Mouse (Mus musculus): Measurements from ENCODE around the gene Rad23a. TPM values are rescaled to one million over a fixed set of nuclear protein-coding genes. Genes with fewer than 3 reads are reported as not detected.

The Rad23a gene
- polyA plus RNA-seq, 1 experiment: 68.3 TPM

DNA sequence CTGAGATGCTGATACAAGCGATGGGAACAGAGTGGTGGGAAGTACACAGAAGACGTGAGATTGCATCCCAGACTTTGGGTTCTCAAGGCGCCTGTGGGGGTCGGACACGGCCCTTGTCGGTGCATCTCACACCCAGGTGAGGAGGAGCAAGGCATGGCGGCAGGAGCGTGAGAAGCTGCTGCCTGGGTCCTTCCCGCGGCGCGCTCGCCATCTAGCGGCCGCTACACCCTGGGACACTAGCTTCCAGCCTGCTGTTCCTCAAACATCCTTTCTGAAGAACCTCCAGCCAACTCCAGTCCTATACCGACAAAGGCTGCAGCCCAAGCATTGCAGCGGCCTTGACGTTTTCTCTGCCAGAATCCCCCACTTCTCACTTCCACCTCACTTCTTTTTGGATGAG, 16.8 kb downstream of the Rad23a start:
- TF ChIP-seq MYOD1 (IDR thresholded peaks at IDR 0.05; ENCODE audit: control insufficient read depth, insufficient read length, low read depth) (no peak), CTCF (IDR thresholded peaks at IDR 0.05; ENCODE audit: control insufficient read depth, insufficient read depth, insufficient read length) (peak; percentile 91)
- Histone ChIP-seq H3K27me3 (ENCODE audit: control insufficient read depth, insufficient read depth, insufficient read length) (no peaks in the 10 kb centered on the region), H3K4me3 (ENCODE audit: insufficient read depth, poor library complexity, severe bottlenecking) (no peak overlapping the region), H3K79me3 (ENCODE audit: low read depth) (no peaks in the 10 kb centered on the region), H3K36me3 (ENCODE audit: control insufficient read depth, insufficient read depth) (no peaks in the 10 kb centered on the region), H3ac (ENCODE audit: control insufficient read depth, insufficient read length, low read depth) (no peak overlapping the region), H3K79me2 (ENCODE audit: control insufficient read depth, insufficient read depth) (no peaks in the 10 kb centered on the region)

DNA sequence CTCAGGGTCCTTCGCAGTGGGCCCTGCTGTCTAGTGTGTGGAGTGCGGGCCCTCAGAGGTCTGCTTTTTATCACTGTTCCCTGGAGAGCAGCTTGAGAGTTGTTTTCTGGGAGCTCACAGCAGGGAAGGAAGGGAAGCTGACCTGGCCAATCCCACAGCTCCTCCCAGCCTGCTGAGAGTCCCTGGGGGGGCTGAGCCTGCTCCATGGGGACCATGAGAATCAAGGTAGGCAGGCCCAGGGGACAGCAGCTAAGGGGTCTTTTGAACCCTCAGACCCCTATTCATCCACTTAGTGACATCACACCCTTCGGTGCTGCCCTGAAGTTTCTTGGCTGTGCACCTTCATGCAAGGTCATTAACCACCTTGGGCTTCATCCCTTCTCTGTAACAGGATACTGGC, 17.7 kb downstream of the Rad23a start, which contains the start of gene Dand5:
Gene Dand5 (minus strand): TSS at position 101 of the 400 bp plus-strand sequence.
- no peak within 1 kb of the TSS for H3K4me3 ChIP-seq (ENCODE audit: insufficient read depth, poor library complexity, severe bottlenecking)
- H3K79me2 ChIP-seq (ENCODE audit: control insufficient read depth, insufficient read depth): no peaks in the 10 kb centered on the region

DNA sequence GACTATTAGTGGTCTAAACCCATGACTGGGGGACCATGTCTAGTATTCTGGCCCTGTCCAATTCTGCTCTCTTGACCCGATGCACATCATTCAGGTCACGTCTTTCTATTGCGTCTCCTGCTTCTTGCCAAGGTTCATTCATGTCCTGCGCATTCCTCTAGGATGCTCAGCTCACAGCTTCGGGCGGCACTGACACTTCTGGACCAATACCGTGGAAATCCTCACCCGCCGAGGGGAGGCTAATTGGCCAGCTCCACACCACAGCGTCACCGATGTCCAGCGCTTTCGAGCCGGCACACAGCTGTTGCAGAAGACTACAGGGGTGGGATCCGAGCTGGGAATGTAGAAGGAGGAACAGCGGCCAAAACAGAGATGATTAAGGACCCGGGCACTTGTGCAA, 24.3 kb downstream of the Rad23a start:
- no peak for TF ChIP-seq CEBPB (IDR thresholded peaks at IDR 0.05; ENCODE audit: low read depth)
- no peak for TF ChIP-seq MYOD1 (IDR thresholded peaks at IDR 0.05; ENCODE audit: control insufficient read depth, insufficient read length, low read depth)
- TF ChIP-seq CTCF (IDR thresholded peaks at IDR 0.05; ENCODE audit: control insufficient read depth, insufficient read depth, insufficient read length): no peak
- no peak for TF ChIP-seq FOSL1 (IDR thresholded peaks at IDR 0.05; ENCODE audit: insufficient read depth, low read length, poor library complexity, severe bottlenecking)
- TF ChIP-seq MAX (IDR thresholded peaks at IDR 0.05): no peak
- TF ChIP-seq USF1 (IDR thresholded peaks at IDR 0.05; ENCODE audit: low read depth): no peak
- TF ChIP-seq MYOG (IDR thresholded peaks at IDR 0.05; ENCODE audit: control insufficient read depth, extremely low read depth, insufficient read length): no peak
- Histone ChIP-seq H3ac (ENCODE audit: control insufficient read depth, insufficient read length, low read depth) (no peak overlapping the region), H3K4me3 (ENCODE audit: insufficient read depth, poor library complexity, severe bottlenecking) (no peak overlapping the region), H3K36me3 (ENCODE audit: control insufficient read depth, insufficient read depth) (no peaks in the 10 kb centered on the region), H3K27me3 (ENCODE audit: control insufficient read depth, insufficient read depth, insufficient read length) (no peaks in the 10 kb centered on the region), H3K79me3 (ENCODE audit: low read depth) (no peaks in the 10 kb centered on the region), H3K79me2 (ENCODE audit: control insufficient read depth, insufficient read depth) (no peaks in the 10 kb centered on the region)

More for the DNA sequence above, 17.7 kb downstream of the Rad23a start, which contains the start of gene Dand5:
- TF ChIP-seq CEBPB (IDR thresholded peaks at IDR 0.05; ENCODE audit: low read depth) (no peak), CTCF (IDR thresholded peaks at IDR 0.05; ENCODE audit: control insufficient read depth, insufficient read depth, insufficient read length) (no peak), MAX (IDR thresholded peaks at IDR 0.05) (no peak), USF1 (IDR thresholded peaks at IDR 0.05; ENCODE audit: low read depth) (no peak), MYOD1 (IDR thresholded peaks at IDR 0.05; ENCODE audit: control insufficient read depth, insufficient read length, low read depth) (no peak), MYOG (IDR thresholded peaks at IDR 0.05; ENCODE audit: control insufficient read depth, extremely low read depth, insufficient read length) (no peak), FOSL1 (IDR thresholded peaks at IDR 0.05; ENCODE audit: insufficient read depth, low read length, poor library complexity, severe bottlenecking) (no peak)
- no peaks in the 10 kb centered on the region for H3K27me3 ChIP-seq (ENCODE audit: control insufficient read depth, insufficient read depth, insufficient read length)
- H3ac ChIP-seq (ENCODE audit: control insufficient read depth, insufficient read length, low read depth): no peak within 1 kb of the TSS
- no peaks in the 10 kb centered on the region for H3K79me3 ChIP-seq (ENCODE audit: low read depth)
- no peaks in the 10 kb centered on the region for H3K36me3 ChIP-seq (ENCODE audit: control insufficient read depth, insufficient read depth)

DNA sequence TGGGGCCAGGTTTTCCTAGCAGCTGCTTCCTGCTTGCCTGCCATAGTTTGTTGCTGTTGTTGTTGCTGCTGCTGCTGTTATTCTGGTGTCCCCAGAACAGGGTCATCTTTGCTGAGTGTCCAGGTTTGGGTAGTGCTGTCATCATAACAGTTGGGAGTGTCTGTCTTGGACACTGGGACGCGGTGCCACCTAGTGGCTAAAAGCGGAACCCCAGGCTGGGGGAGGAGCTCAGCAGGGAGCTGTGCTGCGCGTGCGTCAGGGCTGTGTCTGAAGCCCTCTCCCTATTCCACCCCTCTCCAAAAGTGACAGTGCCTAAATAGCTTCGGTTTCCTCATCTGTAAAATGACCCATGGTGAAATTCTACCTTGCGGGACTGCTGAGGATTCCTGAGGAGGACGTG, 24.9 kb downstream of the Rad23a start:
- Histone ChIP-seq H3K36me3 (ENCODE audit: control insufficient read depth, insufficient read depth) (no peaks in the 10 kb centered on the region), H3K4me3 (ENCODE audit: insufficient read depth, poor library complexity, severe bottlenecking) (no peak overlapping the region), H3K79me3 (ENCODE audit: low read depth) (no peaks in the 10 kb centered on the region), H3K27me3 (ENCODE audit: control insufficient read depth, insufficient read depth, insufficient read length) (no peaks in the 10 kb centered on the region), H3K79me2 (ENCODE audit: control insufficient read depth, insufficient read depth) (no peaks in the 10 kb centered on the region), H3ac (ENCODE audit: control insufficient read depth, insufficient read length, low read depth) (no peak overlapping the region)
- TF ChIP-seq FOSL1 (IDR thresholded peaks at IDR 0.05; ENCODE audit: insufficient read depth, low read length, poor library complexity, severe bottlenecking) (no peak), CTCF (IDR thresholded peaks at IDR 0.05; ENCODE audit: control insufficient read depth, insufficient read depth, insufficient read length) (peak; percentile 93), MYOD1 (IDR thresholded peaks at IDR 0.05; ENCODE audit: control insufficient read depth, insufficient read length, low read depth) (peak; percentile 31)

DNA sequence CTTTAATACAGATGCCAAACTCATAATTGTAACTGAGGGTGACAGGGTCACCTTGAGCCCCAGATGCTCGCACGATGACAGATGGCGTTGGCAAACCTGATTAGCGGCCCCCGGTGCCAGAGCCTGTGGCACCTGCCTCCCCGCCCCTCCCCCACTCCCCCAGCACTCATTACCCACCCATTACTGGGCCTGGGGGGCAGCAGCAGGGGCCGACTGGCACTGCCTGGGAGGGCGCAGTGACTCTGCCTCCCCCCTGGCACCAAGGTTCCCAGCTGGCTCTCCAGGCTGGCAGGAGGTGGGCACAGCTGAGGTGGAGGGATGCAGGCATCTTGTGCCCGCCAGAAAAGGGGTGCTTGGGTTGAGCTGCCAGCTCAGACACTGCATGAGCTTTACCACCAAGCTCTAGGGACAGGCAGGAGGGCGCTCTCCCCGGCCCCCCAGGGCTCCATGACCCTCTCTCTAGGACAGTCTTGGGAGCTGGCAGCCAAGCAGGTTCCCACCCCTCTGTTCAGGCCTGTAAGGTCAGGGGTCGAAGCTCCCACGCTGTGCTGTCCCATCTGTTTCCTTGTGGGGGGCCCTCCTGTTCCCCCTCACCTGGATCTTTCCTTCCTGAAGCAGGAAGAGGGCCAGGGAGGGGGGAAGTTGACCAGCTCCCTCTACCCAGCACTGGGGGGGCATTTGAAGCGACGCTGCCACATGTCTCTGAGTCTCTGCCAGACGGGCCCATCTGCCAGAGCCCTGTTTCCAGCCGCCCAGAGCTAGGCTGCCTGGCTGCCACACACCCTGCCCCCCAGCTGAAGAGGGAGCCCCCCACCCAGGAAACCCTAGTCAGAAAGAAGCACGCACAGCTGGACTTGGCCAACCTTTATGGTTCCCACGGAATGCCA, 25.7 kb downstream of the Rad23a start:
- Histone ChIP-seq H3K36me3 (ENCODE audit: control insufficient read depth, insufficient read depth) (no peaks in the 10 kb centered on the region), H3K4me3 (ENCODE audit: insufficient read depth, poor library complexity, severe bottlenecking) (no peak overlapping the region), H3ac (ENCODE audit: control insufficient read depth, insufficient read length, low read depth) (no peak overlapping the region), H3K79me3 (ENCODE audit: low read depth) (no peaks in the 10 kb centered on the region), H3K27me3 (ENCODE audit: control insufficient read depth, insufficient read depth, insufficient read length) (no peaks in the 10 kb centered on the region), H3K79me2 (ENCODE audit: control insufficient read depth, insufficient read depth) (no peaks in the 10 kb centered on the region)
- TF ChIP-seq CEBPB (IDR thresholded peaks at IDR 0.05; ENCODE audit: low read depth) (no peak), CTCF (IDR thresholded peaks at IDR 0.05; ENCODE audit: control insufficient read depth, insufficient read depth, insufficient read length) (no peak), MYOG (IDR thresholded peaks at IDR 0.05; ENCODE audit: control insufficient read depth, extremely low read depth, insufficient read length) (no peak), FOSL1 (IDR thresholded peaks at IDR 0.05; ENCODE audit: insufficient read depth, low read length, poor library complexity, severe bottlenecking) (no peak), USF1 (IDR thresholded peaks at IDR 0.05; ENCODE audit: low read depth) (no peak), MAX (IDR thresholded peaks at IDR 0.05) (no peak), MYOD1 (IDR thresholded peaks at IDR 0.05; ENCODE audit: control insufficient read depth, insufficient read length, low read depth) (no peak)

DNA sequence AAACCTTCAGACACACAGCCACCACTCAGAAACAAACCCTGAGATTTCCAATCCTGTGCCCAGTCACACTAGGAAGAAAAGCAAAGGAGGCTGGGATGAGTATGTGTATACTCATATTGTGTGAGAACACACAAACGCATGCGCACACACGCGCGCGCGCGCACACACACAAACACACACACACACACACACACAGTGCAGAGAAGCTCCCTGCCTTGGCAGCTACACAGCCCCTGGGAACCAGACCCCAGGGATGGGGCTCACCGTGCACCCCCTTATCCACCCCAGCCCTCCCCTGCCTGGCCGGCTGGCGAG, 26.3 kb downstream of the Rad23a start:
- no peaks in the 10 kb centered on the region for H3K27me3 ChIP-seq (ENCODE audit: control insufficient read depth, insufficient read depth, insufficient read length)

More for the DNA sequence above, 26.3 kb downstream of the Rad23a start:
- H3ac ChIP-seq (ENCODE audit: control insufficient read depth, insufficient read length, low read depth): no peak overlapping the region
- no peaks in the 10 kb centered on the region for H3K79me2 ChIP-seq (ENCODE audit: control insufficient read depth, insufficient read depth)
- TF ChIP-seq FOSL1 (IDR thresholded peaks at IDR 0.05; ENCODE audit: insufficient read depth, low read length, poor library complexity, severe bottlenecking) (no peak), CEBPB (IDR thresholded peaks at IDR 0.05; ENCODE audit: low read depth) (no peak), CTCF (IDR thresholded peaks at IDR 0.05; ENCODE audit: control insufficient read depth, insufficient read depth, insufficient read length) (no peak), USF1 (IDR thresholded peaks at IDR 0.05; ENCODE audit: low read depth) (no peak), MAX (IDR thresholded peaks at IDR 0.05) (no peak), MYOG (IDR thresholded peaks at IDR 0.05; ENCODE audit: control insufficient read depth, extremely low read depth, insufficient read length) (no peak), MYOD1 (IDR thresholded peaks at IDR 0.05; ENCODE audit: control insufficient read depth, insufficient read length, low read depth) (no peak)
- no peaks in the 10 kb centered on the region for H3K79me3 ChIP-seq (ENCODE audit: low read depth)
- H3K36me3 ChIP-seq (ENCODE audit: control insufficient read depth, insufficient read depth): no peaks in the 10 kb centered on the region
- H3K4me3 ChIP-seq (ENCODE audit: insufficient read depth, poor library complexity, severe bottlenecking): no peak overlapping the region

Data from C2C12 (cell line).